Mouse (Mus musculus): ENCODE results near the gene Heatr5a. TPM values are rescaled to one million over a fixed set of nuclear protein-coding genes. Genes with fewer than 3 reads are reported as not detected.

The Heatr5a gene
- polyA plus RNA-seq, 1 experiment from 2014 or later, result 13.3 TPM

- Histone ChIP-seq H3K36me3 (no peaks in the 10 kb centered on the region), H3K4me1 (no peaks in the 10 kb centered on the region), H3K4me3 (no peak overlapping the region), H3K9me3 (no peaks in the 10 kb centered on the region), H3K9ac (no peak overlapping the region), H3K27me3 (no peaks in the 10 kb centered on the region), H3K27ac (no peak overlapping the region), H3K4me2 (replicated peaks) (no peak overlapping the region)
- no peak for ATAC-seq (ENCODE audit: low FRiP score, low read depth)
- 87% methylated on average over 3 of the region's 3 CpGs for WGBS
Observed at GRCm38 (mm10) chr12:51851155-51851554, 120.0 kb downstream of the Heatr5a start.

GRCm38 (mm10) chr12:51850339-51850738, 120.8 kb downstream of the Heatr5a start:
- WGBS, result 83% methylated on average over 4 of the region's 4 CpGs
- Histone ChIP-seq H3K9ac (no peak overlapping the region), H3K27me3 (no peaks in the 10 kb centered on the region), H3K27ac (no peak overlapping the region), H3K9me3 (no peaks in the 10 kb centered on the region), H3K4me1 (no peaks in the 10 kb centered on the region), H3K4me2 (replicated peaks) (no peak overlapping the region), H3K36me3 (no peaks in the 10 kb centered on the region), H3K4me3 (no peak overlapping the region)
- no peak for ATAC-seq (ENCODE audit: low FRiP score, low read depth)

GRCm38 (mm10) chr12:51849902-51850301, 121.2 kb downstream of the Heatr5a start:
- 91% methylated on average over 2 of the region's 2 CpGs for WGBS
- H3K27ac ChIP-seq, result no peak overlapping the region
- no peak overlapping the region for H3K4me3 ChIP-seq
- H3K27me3 ChIP-seq, result no peaks in the 10 kb centered on the region
- H3K4me1 ChIP-seq, result no peaks in the 10 kb centered on the region
- no peak for ATAC-seq (ENCODE audit: low FRiP score, low read depth)
- H3K36me3 ChIP-seq, result no peaks in the 10 kb centered on the region
- H3K9ac ChIP-seq, result no peak overlapping the region
- no peak overlapping the region for H3K4me2 ChIP-seq (replicated peaks)
- no peaks in the 10 kb centered on the region for H3K9me3 ChIP-seq

GRCm38 (mm10) chr12:51847953-51848680, 123.0 kb downstream of the Heatr5a start:
- H3K4me2 ChIP-seq (replicated peaks), result no peak overlapping the region
- no peak for ATAC-seq (ENCODE audit: low FRiP score, low read depth)
- peaks cover 7% of the 10 kb centered on the region; the same call in 1 of the 2 replicates for H3K4me1 ChIP-seq
- H3K9me3 ChIP-seq, result no peaks in the 10 kb centered on the region
- no peaks in the 10 kb centered on the region for H3K27me3 ChIP-seq
- no peak overlapping the region for H3K4me3 ChIP-seq
- H3K9ac ChIP-seq, result no peak overlapping the region
- H3K36me3 ChIP-seq, result no peaks in the 10 kb centered on the region
- H3K27ac ChIP-seq, result no peak overlapping the region
- WGBS, result 66% methylated on average over 9 of the region's 9 CpGs

GRCm38 (mm10) chr12:51845261-51845660, 125.9 kb downstream of the Heatr5a start:
- no peaks in the 10 kb centered on the region for H3K36me3 ChIP-seq
- H3K4me3 ChIP-seq, result peak overlapping the region; percentile 50
- H3K4me2 ChIP-seq (replicated peaks), result peak overlapping the region; percentile 66
- H3K9me3 ChIP-seq, result no peaks in the 10 kb centered on the region
- no peak overlapping the region for H3K9ac ChIP-seq
- H3K4me1 ChIP-seq, result peaks cover 7% of the 10 kb centered on the region; the same call in 1 of the 2 replicates
- WGBS, result 26% methylated on average over 1 of the region's 1 CpGs
- H3K27ac ChIP-seq, result no peak overlapping the region
- H3K27me3 ChIP-seq, result no peaks in the 10 kb centered on the region
- ATAC-seq (ENCODE audit: low FRiP score, low read depth), result peak; percentile 30; the same call in 1 of the 2 replicates

GRCm38 (mm10) chr12:51844771-51845256, 126.3 kb downstream of the Heatr5a start:
- Histone ChIP-seq H3K4me3 (peak overlapping the region; percentile 50), H3K36me3 (no peaks in the 10 kb centered on the region), H3K27ac (peak overlapping the region; percentile 49), H3K9me3 (no peaks in the 10 kb centered on the region), H3K4me1 (peaks cover 7% of the 10 kb centered on the region; the same call in 1 of the 2 replicates), H3K4me2 (replicated peaks) (peak overlapping the region; percentile 66), H3K9ac (peak overlapping the region; percentile 70), H3K27me3 (no peaks in the 10 kb centered on the region)
- WGBS, result 1% methylated on average over 17 of the region's 17 CpGs
- ATAC-seq (ENCODE audit: low FRiP score, low read depth), result peak; percentile 98

GRCm38 (mm10) chr12:51843576-51844520, 127.3 kb downstream of the Heatr5a start:
- WGBS, result 42% methylated on average over 15 of the region's 15 CpGs
- no peak for ATAC-seq (ENCODE audit: low FRiP score, low read depth)
- Histone ChIP-seq H3K4me1 (peaks cover 7% of the 10 kb centered on the region; the same call in 1 of the 2 replicates), H3K27ac (no peak overlapping the region), H3K4me3 (peak overlapping the region; percentile 50), H3K9me3 (no peaks in the 10 kb centered on the region), H3K36me3 (no peaks in the 10 kb centered on the region), H3K9ac (no peak overlapping the region), H3K4me2 (replicated peaks) (peak overlapping the region; percentile 66), H3K27me3 (no peaks in the 10 kb centered on the region)

- Histone ChIP-seq H3K27ac (no peak overlapping the region), H3K4me2 (replicated peaks) (no peak overlapping the region), H3K9me3 (no peaks in the 10 kb centered on the region), H3K36me3 (no peaks in the 10 kb centered on the region), H3K4me1 (peaks cover 9% of the 10 kb centered on the region; the same call in 1 of the 2 replicates), H3K27me3 (no peaks in the 10 kb centered on the region), H3K4me3 (no peak overlapping the region), H3K9ac (no peak overlapping the region)
- no peak for ATAC-seq (ENCODE audit: low FRiP score, low read depth)
- WGBS, result 69% methylated on average over 6 of the region's 6 CpGs
Observed at GRCm38 (mm10) chr12:51842081-51842864, 128.8 kb downstream of the Heatr5a start.

- Histone ChIP-seq H3K9me3 (no peaks in the 10 kb centered on the region), H3K9ac (no peak overlapping the region), H3K36me3 (no peaks in the 10 kb centered on the region), H3K27me3 (no peaks in the 10 kb centered on the region), H3K27ac (no peak overlapping the region), H3K4me3 (no peak overlapping the region), H3K4me2 (replicated peaks) (no peak overlapping the region), H3K4me1 (peaks cover 9% of the 10 kb centered on the region; the same call in 1 of the 2 replicates)
- ATAC-seq (ENCODE audit: low FRiP score, low read depth), result no peak
- 90% methylated on average over 1 of the region's 1 CpGs for WGBS
Observed at GRCm38 (mm10) chr12:51839856-51840255, 131.3 kb downstream of the Heatr5a start.

GRCm38 (mm10) chr12:51835219-51835618, 135.9 kb downstream of the Heatr5a start:
- ATAC-seq (ENCODE audit: low FRiP score, low read depth), result no peak
- peaks cover 2% of the 10 kb centered on the region; the same call in 1 of the 2 replicates for H3K4me1 ChIP-seq
- no peak overlapping the region for H3K9ac ChIP-seq
- no peak overlapping the region for H3K27ac ChIP-seq
- H3K27me3 ChIP-seq, result no peaks in the 10 kb centered on the region
- 66% methylated on average over 3 of the region's 3 CpGs for WGBS
- no peak overlapping the region for H3K4me2 ChIP-seq (replicated peaks)
- H3K4me3 ChIP-seq, result no peak overlapping the region
- H3K9me3 ChIP-seq, result no peaks in the 10 kb centered on the region
- no peaks in the 10 kb centered on the region for H3K36me3 ChIP-seq

- no peak overlapping the region for H3K9ac ChIP-seq
- H3K36me3 ChIP-seq, result no peaks in the 10 kb centered on the region
- H3K4me1 ChIP-seq, result peaks cover 12% of the 10 kb centered on the region
- no peaks in the 10 kb centered on the region for H3K9me3 ChIP-seq
- H3K27me3 ChIP-seq, result no peaks in the 10 kb centered on the region
- H3K4me2 ChIP-seq (replicated peaks), result no peak overlapping the region
- WGBS, result 80% methylated on average over 13 of the region's 13 CpGs
- no peak for ATAC-seq (ENCODE audit: low FRiP score, low read depth)
- H3K4me3 ChIP-seq, result no peak overlapping the region
- no peak overlapping the region for H3K27ac ChIP-seq
Observed at GRCm38 (mm10) chr12:51831931-51832330, 139.2 kb downstream of the Heatr5a start.

Data from limb, embryonic 13.5 days (tissue).